Mouse (Mus musculus): ENCODE data around the gene Phactr1. TPM values are rescaled to one million over a fixed set of nuclear protein-coding genes. Genes with fewer than 3 reads are reported as not detected.

Phactr1 gene
- polyA plus RNA-seq, 1 experiment from 2014 or later = 10.0 TPM

GRCm38 (mm10) chr13:42950056-42950455 is 269.6 kb downstream of the Phactr1 start:
- WGBS = 92% methylated on average over 3 of the region's 3 CpGs
- DNase-seq (ENCODE audit: low spot score) = no peak

GRCm38 (mm10) chr13:42952037-42952721 is 271.8 kb downstream of the Phactr1 start:
- ATAC-seq (replicated peaks; ENCODE audit: low FRiP score, low TSS enrichment, low read depth) = no peak
- DNase-seq (ENCODE audit: low spot score) = no peak
- Histone ChIP-seq H3K36me3 (ENCODE audit: control insufficient read depth, insufficient read depth, low read length) (no peaks in the 10 kb centered on the region), H3K9ac (ENCODE audit: low read length) (no peak overlapping the region), H3K9me3 (ENCODE audit: control insufficient read depth, low read length) (no peaks in the 10 kb centered on the region), H3K4me3 (ENCODE audit: low read depth, low read length) (no peak overlapping the region), H3K27ac (ENCODE audit: low read depth) (no peak overlapping the region), H3K4me1 (replicated peaks; ENCODE audit: control insufficient read depth, insufficient read depth, low read length) (no peaks in the 10 kb centered on the region), H3K4me2 (ENCODE audit: low read length) (no peak overlapping the region), H3K27me3 (replicated peaks; ENCODE audit: control insufficient read depth, insufficient read depth, low read length) (no peaks in the 10 kb centered on the region)
- WGBS = 70% methylated on average over 15 of the region's 15 CpGs

More at GRCm38 (mm10) chr13:42950056-42950455, 269.6 kb downstream of the Phactr1 start:
- Histone ChIP-seq H3K27me3 (replicated peaks; ENCODE audit: control insufficient read depth, insufficient read depth, low read length) (no peaks in the 10 kb centered on the region), H3K9ac (ENCODE audit: low read length) (no peak overlapping the region), H3K36me3 (ENCODE audit: control insufficient read depth, insufficient read depth, low read length) (no peaks in the 10 kb centered on the region), H3K27ac (ENCODE audit: low read depth) (no peak overlapping the region), H3K4me2 (ENCODE audit: low read length) (no peak overlapping the region), H3K4me3 (ENCODE audit: low read depth, low read length) (no peak overlapping the region), H3K4me1 (replicated peaks; ENCODE audit: control insufficient read depth, insufficient read depth, low read length) (no peaks in the 10 kb centered on the region), H3K9me3 (ENCODE audit: control insufficient read depth, low read length) (no peaks in the 10 kb centered on the region)
- no peak for ATAC-seq (replicated peaks; ENCODE audit: low FRiP score, low TSS enrichment, low read depth)

- no peak overlapping the region for H3K27ac ChIP-seq (ENCODE audit: low read depth)
- H3K4me3 ChIP-seq (ENCODE audit: low read depth, low read length) = no peak overlapping the region
- no peak overlapping the region for H3K4me2 ChIP-seq (ENCODE audit: low read length)
- DNase-seq (ENCODE audit: low spot score) (no peak), ATAC-seq (replicated peaks; ENCODE audit: low FRiP score, low TSS enrichment, low read depth) (no peak)
- no peaks in the 10 kb centered on the region for H3K36me3 ChIP-seq (ENCODE audit: control insufficient read depth, insufficient read depth, low read length)
- no peak overlapping the region for H3K9ac ChIP-seq (ENCODE audit: low read length)
- H3K4me1 ChIP-seq (replicated peaks; ENCODE audit: control insufficient read depth, insufficient read depth, low read length) = no peaks in the 10 kb centered on the region
- no peaks in the 10 kb centered on the region for H3K9me3 ChIP-seq (ENCODE audit: control insufficient read depth, low read length)
- no peaks in the 10 kb centered on the region for H3K27me3 ChIP-seq (replicated peaks; ENCODE audit: control insufficient read depth, insufficient read depth, low read length)
- 95% methylated on average over 6 of the region's 6 CpGs for WGBS
Observed at GRCm38 (mm10) chr13:42953071-42953470, 272.6 kb downstream of the Phactr1 start.

GRCm38 (mm10) chr13:42954116-42954515 is 273.7 kb downstream of the Phactr1 start:
- Histone ChIP-seq H3K4me1 (replicated peaks; ENCODE audit: control insufficient read depth, insufficient read depth, low read length) (no peaks in the 10 kb centered on the region), H3K27ac (ENCODE audit: low read depth) (no peak overlapping the region), H3K4me3 (ENCODE audit: low read depth, low read length) (no peak overlapping the region), H3K9me3 (ENCODE audit: control insufficient read depth, low read length) (no peaks in the 10 kb centered on the region), H3K27me3 (replicated peaks; ENCODE audit: control insufficient read depth, insufficient read depth, low read length) (no peaks in the 10 kb centered on the region), H3K4me2 (ENCODE audit: low read length) (no peak overlapping the region), H3K9ac (ENCODE audit: low read length) (no peak overlapping the region), H3K36me3 (ENCODE audit: control insufficient read depth, insufficient read depth, low read length) (no peaks in the 10 kb centered on the region)
- no peak for DNase-seq (ENCODE audit: low spot score)
- no peak for ATAC-seq (replicated peaks; ENCODE audit: low FRiP score, low TSS enrichment, low read depth)
- WGBS = 75% methylated on average over 5 of the region's 5 CpGs

- Histone ChIP-seq H3K36me3 (ENCODE audit: control insufficient read depth, insufficient read depth, low read length) (no peaks in the 10 kb centered on the region), H3K4me3 (ENCODE audit: low read depth, low read length) (no peak overlapping the region), H3K9me3 (ENCODE audit: control insufficient read depth, low read length) (no peaks in the 10 kb centered on the region), H3K27me3 (replicated peaks; ENCODE audit: control insufficient read depth, insufficient read depth, low read length) (no peaks in the 10 kb centered on the region), H3K9ac (ENCODE audit: low read length) (no peak overlapping the region), H3K27ac (ENCODE audit: low read depth) (no peak overlapping the region), H3K4me2 (ENCODE audit: low read length) (no peak overlapping the region), H3K4me1 (replicated peaks; ENCODE audit: control insufficient read depth, insufficient read depth, low read length) (no peaks in the 10 kb centered on the region)
- ATAC-seq (replicated peaks; ENCODE audit: low FRiP score, low TSS enrichment, low read depth) (no peak), DNase-seq (ENCODE audit: low spot score) (no peak)
- WGBS = 84% methylated on average over 10 of the region's 10 CpGs
Observed at GRCm38 (mm10) chr13:42956327-42956726, 275.9 kb downstream of the Phactr1 start.

- no peak for ATAC-seq (replicated peaks; ENCODE audit: low FRiP score, low TSS enrichment, low read depth)
- H3K27me3 ChIP-seq (replicated peaks; ENCODE audit: control insufficient read depth, insufficient read depth, low read length) = no peaks in the 10 kb centered on the region
- H3K9ac ChIP-seq (ENCODE audit: low read length) = no peak overlapping the region
- 66% methylated on average over 7 of the region's 7 CpGs for WGBS
- no peak overlapping the region for H3K4me2 ChIP-seq (ENCODE audit: low read length)
- H3K4me3 ChIP-seq (ENCODE audit: low read depth, low read length) = no peak overlapping the region
- no peak for DNase-seq (ENCODE audit: low spot score)
- H3K4me1 ChIP-seq (replicated peaks; ENCODE audit: control insufficient read depth, insufficient read depth, low read length) = no peaks in the 10 kb centered on the region
- no peak overlapping the region for H3K27ac ChIP-seq (ENCODE audit: low read depth)
- no peaks in the 10 kb centered on the region for H3K36me3 ChIP-seq (ENCODE audit: control insufficient read depth, insufficient read depth, low read length)
- no peaks in the 10 kb centered on the region for H3K9me3 ChIP-seq (ENCODE audit: control insufficient read depth, low read length)
Observed at GRCm38 (mm10) chr13:42957856-42958255, 277.4 kb downstream of the Phactr1 start.

- no peak overlapping the region for H3K4me3 ChIP-seq (ENCODE audit: low read depth, low read length)
- DNase-seq (ENCODE audit: low spot score) (no peak), ATAC-seq (replicated peaks; ENCODE audit: low FRiP score, low TSS enrichment, low read depth) (no peak)
- no peak overlapping the region for H3K9ac ChIP-seq (ENCODE audit: low read length)
- H3K27me3 ChIP-seq (replicated peaks; ENCODE audit: control insufficient read depth, insufficient read depth, low read length) = no peaks in the 10 kb centered on the region
- H3K36me3 ChIP-seq (ENCODE audit: control insufficient read depth, insufficient read depth, low read length) = no peaks in the 10 kb centered on the region
- no peak overlapping the region for H3K4me2 ChIP-seq (ENCODE audit: low read length)
- no peak overlapping the region for H3K27ac ChIP-seq (ENCODE audit: low read depth)
- no peaks in the 10 kb centered on the region for H3K9me3 ChIP-seq (ENCODE audit: control insufficient read depth, low read length)
- WGBS = 87% methylated on average over 2 of the region's 2 CpGs
- H3K4me1 ChIP-seq (replicated peaks; ENCODE audit: control insufficient read depth, insufficient read depth, low read length) = no peaks in the 10 kb centered on the region
Observed at GRCm38 (mm10) chr13:42958867-42959266, 278.4 kb downstream of the Phactr1 start.

- Histone ChIP-seq H3K9me3 (ENCODE audit: control insufficient read depth, low read length) (no peaks in the 10 kb centered on the region), H3K27ac (ENCODE audit: low read depth) (no peak overlapping the region), H3K4me3 (ENCODE audit: low read depth, low read length) (no peak overlapping the region), H3K4me2 (ENCODE audit: low read length) (no peak overlapping the region), H3K9ac (ENCODE audit: low read length) (no peak overlapping the region), H3K27me3 (replicated peaks; ENCODE audit: control insufficient read depth, insufficient read depth, low read length) (no peaks in the 10 kb centered on the region), H3K4me1 (replicated peaks; ENCODE audit: control insufficient read depth, insufficient read depth, low read length) (no peaks in the 10 kb centered on the region), H3K36me3 (ENCODE audit: control insufficient read depth, insufficient read depth, low read length) (no peaks in the 10 kb centered on the region)
- WGBS = 84% methylated on average over 4 of the region's 4 CpGs
- ATAC-seq (replicated peaks; ENCODE audit: low FRiP score, low TSS enrichment, low read depth) = no peak
- no peak for DNase-seq (ENCODE audit: low spot score)
Observed at GRCm38 (mm10) chr13:42961561-42961960, 281.1 kb downstream of the Phactr1 start.

GRCm38 (mm10) chr13:42968537-42968936 is 288.1 kb downstream of the Phactr1 start:
- Histone ChIP-seq H3K36me3 (ENCODE audit: control insufficient read depth, insufficient read depth, low read length) (no peaks in the 10 kb centered on the region), H3K4me3 (ENCODE audit: low read depth, low read length) (no peak overlapping the region), H3K9me3 (ENCODE audit: control insufficient read depth, low read length) (no peaks in the 10 kb centered on the region), H3K27ac (ENCODE audit: low read depth) (no peak overlapping the region), H3K27me3 (replicated peaks; ENCODE audit: control insufficient read depth, insufficient read depth, low read length) (no peaks in the 10 kb centered on the region), H3K4me2 (ENCODE audit: low read length) (no peak overlapping the region), H3K4me1 (replicated peaks; ENCODE audit: control insufficient read depth, insufficient read depth, low read length) (no peaks in the 10 kb centered on the region), H3K9ac (ENCODE audit: low read length) (no peak overlapping the region)
- WGBS = 65% methylated on average over 4 of the region's 4 CpGs
- no peak for DNase-seq (ENCODE audit: low spot score)
- no peak for ATAC-seq (replicated peaks; ENCODE audit: low FRiP score, low TSS enrichment, low read depth)
